Mouse (Mus musculus) MEL (cell line): Measurements from ENCODE around the gene Map9.

ENCODE experiments used
- CTCF ChIP-seq, 3 experiments: IDR thresholded peaks in 2 of 3; conservative IDR thresholded peaks in 1 of 3; 2 replicates each; pipeline ENCODE4 v1.5.1; 2011 to 2012; ENCODE audit warnings: low read length in 3 of 3, low read depth in 2 of 3, mild to moderate bottlenecking in 2 of 3, improper control_type of control experiment in 1 of 3, inconsistent platforms in 1 of 3, mixed read lengths in 1 of 3, moderate library complexity in 1 of 3; ENCODE audit not compliant: control insufficient read depth in 1 of 3, insufficient read depth in 1 of 3, poor library complexity in 1 of 3, severe bottlenecking in 1 of 3
- GABPA ChIP-seq: IDR thresholded peaks from 2 replicates; pipeline ENCODE4 v1.6.1; 2012; ENCODE audit warnings: low read depth, mild to moderate bottlenecking, inconsistent platforms, low read length, improper control_type of control experiment, moderate library complexity

DNA sequence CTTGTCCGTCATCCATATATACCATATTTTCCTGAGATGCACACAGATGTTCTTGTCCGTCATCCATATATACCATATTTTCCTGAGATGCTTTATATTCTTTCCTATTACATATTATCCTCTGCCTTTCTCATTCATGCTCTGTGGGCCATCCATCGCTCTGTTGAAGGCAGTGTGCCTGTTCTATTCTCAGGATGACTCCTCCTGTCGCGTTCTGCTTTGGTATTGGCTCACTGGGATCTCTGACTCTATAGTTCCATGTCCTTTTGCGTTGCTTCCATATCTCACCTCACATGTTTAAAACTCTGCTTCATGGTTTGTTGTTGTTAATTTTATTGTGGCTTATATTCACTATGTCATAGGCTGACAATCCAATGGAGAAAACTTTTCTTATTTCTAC is 48.0 kb downstream of the Map9 start:
- TF ChIP-seq CTCF (IDR thresholded peaks at IDR 0.05 in 2 of 3, conservative IDR thresholded peaks at IDR 0.05 in 1 of 3; ENCODE audit: control insufficient read depth in 1 of 3, insufficient read depth in 1 of 3, low read depth in 2 of 3, low read length in 3 of 3, poor library complexity in 1 of 3, severe bottlenecking in 1 of 3) = no peak
- no peak for TF ChIP-seq GABPA
